ENCODE assay signal across 9 mouse cellular contexts in the genomic region with DNA sequence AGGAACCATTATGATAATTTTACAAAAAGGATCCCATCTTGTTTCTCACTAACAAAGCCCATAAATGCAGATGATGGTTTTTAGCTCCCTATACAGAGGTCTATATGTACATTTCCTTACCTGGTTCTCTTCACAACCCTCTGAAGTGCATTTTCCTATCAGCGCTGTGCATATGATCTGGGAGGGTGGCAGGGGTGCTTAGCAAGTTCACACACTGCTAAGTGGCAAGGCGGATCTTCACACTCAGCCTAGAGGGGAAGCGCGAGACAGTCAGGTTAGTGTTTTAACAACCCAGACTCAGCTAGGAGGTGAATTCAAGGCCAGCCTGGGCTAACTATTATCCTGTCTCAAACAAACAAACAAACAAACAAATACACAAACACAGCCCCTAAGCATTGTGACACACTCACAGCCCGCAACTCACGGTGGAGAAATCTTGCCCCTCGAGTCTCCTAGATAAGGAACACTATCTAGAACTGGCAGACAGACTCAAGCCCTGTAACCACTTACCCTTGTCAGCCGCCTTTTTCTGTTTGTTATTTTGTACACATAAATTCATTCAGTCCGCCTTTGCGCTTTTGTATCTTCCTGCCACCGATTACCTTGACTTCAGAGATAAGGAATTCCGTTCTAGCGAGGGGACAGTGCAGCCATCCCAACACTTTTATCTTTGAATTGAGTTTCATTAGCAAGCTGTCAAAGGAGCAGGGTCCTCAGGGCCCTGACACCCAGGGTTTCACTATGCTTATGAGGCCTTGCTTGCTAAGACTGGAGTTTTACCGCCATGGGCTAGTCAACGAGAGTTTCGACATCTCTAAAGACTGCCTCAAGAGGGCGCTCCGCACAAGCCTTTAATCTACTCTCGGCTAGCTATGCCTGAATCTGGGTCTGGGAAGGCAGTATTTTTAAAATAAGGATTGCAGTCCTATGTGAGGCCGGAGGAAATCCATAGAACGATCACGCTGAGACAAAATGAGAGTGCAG. TPM values are rescaled to one million over a fixed set of nuclear protein-coding genes. Genes with fewer than 3 reads are reported as not detected.
DNase-seq lines count a peak whose midpoint lies in the region; ATAC-seq and TF ChIP-seq lines count a peak whose summit lies in the region.
"Had no signal": no experiment of that assay in that cellular context is flagged by ENCODE, and none has a peak within 500 bp of the region (broad histone marks: within the 10 kb centered on the region; RNA-seq: fewer than 3 reads in every experiment).

No protein-coding gene starts in this region.

- no peak overlapping the region for H3K4me3 ChIP-seq in E14TG2a.4 (replicated peaks; ENCODE audit: low read length)
- no peak overlapping the region for H3K4me3 ChIP-seq in forebrain, embryonic 14.5 days (ENCODE audit: low read depth, low read length)
- H3K4me3 ChIP-seq in liver, embryonic 16.5 days (ENCODE audit: low read depth, low read length), result no peak overlapping the region
- H3K4me3 ChIP-seq in neural tube, embryonic 14.5 days (ENCODE audit: low read depth, low read length), result no peak overlapping the region
- H3K4me3 ChIP-seq: embryonic facial prominence, embryonic 13.5 days had no signal

- no peak overlapping the region for H3K27ac ChIP-seq in forebrain, embryonic 14.5 days (ENCODE audit: low read depth, low read length)
- no peak overlapping the region for H3K27ac ChIP-seq in liver, embryonic 16.5 days (ENCODE audit: low read length)
- H3K27ac ChIP-seq in neural tube, embryonic 14.5 days (ENCODE audit: low read depth, low read length), result no peak overlapping the region

- ATAC-seq in cerebellum, adult (ENCODE audit: insufficient number of reproducible peaks, low FRiP score, low TSS enrichment), result peak; percentile 74; the same call in 1 of the 2 replicates
- ATAC-seq in forebrain, embryonic 14.5 days, result peak; percentile 81
- peak; percentile 68 for ATAC-seq in liver, embryonic 16.5 days (ENCODE audit: low read depth)
- peak; percentile 80 for ATAC-seq in neural tube, embryonic 14.5 days (ENCODE audit: low read depth)

- no peak overlapping the region for H3K4me2 ChIP-seq in forebrain, embryonic 14.5 days (ENCODE audit: low read length)
- H3K4me2 ChIP-seq in liver, embryonic 16.5 days (ENCODE audit: low read depth, low read length), result peak overlapping the region; percentile 24
- no peak overlapping the region for H3K4me2 ChIP-seq in neural tube, embryonic 14.5 days (ENCODE audit: low read depth, low read length)
- H3K4me2 ChIP-seq: embryonic facial prominence, embryonic 13.5 days had no signal

- peaks cover 3% of the 10 kb centered on the region for H3K9me3 ChIP-seq in E14TG2a.4 (ENCODE audit: low read length)
- no peaks in the 10 kb centered on the region for H3K9me3 ChIP-seq in forebrain, embryonic 14.5 days (replicated peaks; ENCODE audit: control insufficient read depth, low read length)
- H3K9me3 ChIP-seq in liver, embryonic 16.5 days (replicated peaks; ENCODE audit: control insufficient read depth, low read length), result no peaks in the 10 kb centered on the region
- H3K9me3 ChIP-seq in neural tube, embryonic 14.5 days (ENCODE audit: control insufficient read depth, low read length), result no peaks in the 10 kb centered on the region
- H3K9me3 ChIP-seq: embryonic facial prominence, embryonic 13.5 days had no signal

- H3K9ac ChIP-seq in forebrain, embryonic 14.5 days (ENCODE audit: low read length), result no peak overlapping the region
- no peak overlapping the region for H3K9ac ChIP-seq in liver, embryonic 16.5 days (ENCODE audit: low read depth, low read length)
- no peak overlapping the region for H3K9ac ChIP-seq in neural tube, embryonic 14.5 days (replicated peaks; ENCODE audit: low read depth, low read length)

- intact Hi-C loops in heart, postnatal 10 days (cut with DNase I), result loop anchor here (1.0 to 5.0 kb wide), 2 partner anchors 173 to 234 kb away; no protein-coding TSS in a partner anchor

- peak; percentile 94 for DNase-seq in forebrain, embryonic 14.5 days (ENCODE audit: low spot score)
- DNase-seq in heart, postnatal 10 days, result peak; percentile 85 to 92
- peak; percentile 92 for DNase-seq in kidney, postnatal 4 days
- DNase-seq in telencephalon, adult 2 months (ENCODE audit: low read depth, low spot score), result peak; percentile 60

- no peaks in the 10 kb centered on the region for H3K27me3 ChIP-seq in E14TG2a.4 (ENCODE audit: insufficient read depth, low read length)
- H3K27me3 ChIP-seq in forebrain, embryonic 14.5 days (replicated peaks; ENCODE audit: control insufficient read depth, insufficient read depth, low read length), result no peaks in the 10 kb centered on the region
- H3K27me3 ChIP-seq in liver, embryonic 16.5 days (ENCODE audit: control insufficient read depth, insufficient read depth, low read depth, low read length), result no peaks in the 10 kb centered on the region
- H3K27me3 ChIP-seq in neural tube, embryonic 14.5 days (ENCODE audit: control insufficient read depth, insufficient read depth, low read length), result no peaks in the 10 kb centered on the region
- H3K27me3 ChIP-seq: embryonic facial prominence, embryonic 13.5 days had no signal

- peaks cover 12% of the 10 kb centered on the region for H3K4me1 ChIP-seq in E14TG2a.4 (replicated peaks; ENCODE audit: low read depth, low read length)
- H3K4me1 ChIP-seq in forebrain, embryonic 14.5 days (ENCODE audit: control insufficient read depth, insufficient read depth, low read length), result peaks cover 15% of the 10 kb centered on the region
- no peaks in the 10 kb centered on the region; the same call in 1 of the 2 replicates for H3K4me1 ChIP-seq in liver, embryonic 16.5 days (ENCODE audit: control insufficient read depth, low read depth, low read length)
- H3K4me1 ChIP-seq in neural tube, embryonic 14.5 days (ENCODE audit: control insufficient read depth, insufficient read depth, low read length), result peaks cover 4% of the 10 kb centered on the region; the same call in 1 of the 2 replicates

- no peaks in the 10 kb centered on the region for H3K36me3 ChIP-seq in E14TG2a.4 (ENCODE audit: insufficient read depth, low read length)
- H3K36me3 ChIP-seq in forebrain, embryonic 14.5 days (ENCODE audit: control insufficient read depth, insufficient read depth, low read length), result no peaks in the 10 kb centered on the region
- no peaks in the 10 kb centered on the region for H3K36me3 ChIP-seq in liver, embryonic 16.5 days (ENCODE audit: control insufficient read depth, insufficient read depth)
- no peaks in the 10 kb centered on the region for H3K36me3 ChIP-seq in neural tube, embryonic 14.5 days (ENCODE audit: control insufficient read depth, insufficient read depth, low read length)
- H3K36me3 ChIP-seq: embryonic facial prominence, embryonic 13.5 days had no signal

- WGBS in forebrain, embryonic 14.5 days, result 48% methylated on average over 22 of the region's 22 CpGs
- 12% methylated on average over 22 of the region's 22 CpGs for WGBS in liver, embryonic 16.5 days (ENCODE audit: insufficient replicate concordance)
- 48% methylated on average over 22 of the region's 22 CpGs for WGBS in neural tube, embryonic 14.5 days

- peak; percentile 29 for TF ChIP-seq CTCF in E14TG2a.4 (conservative IDR thresholded peaks at IDR 0.05; ENCODE audit: low read length)

RNA-seq across cellular contexts. Expression of gene Tiam2, which starts 53.0 kb away (rescaled TPM):
- polyA plus RNA-seq in forebrain, embryonic 14.5 days (2014; fragmentation: Nextera tagmentation; extraction: Ambion mirVana), result 81.3 and 106 TPM in 2 replicates
- 1 to 10 TPM; 5.2 to 5.7 TPM for total RNA-seq in heart, postnatal 10 days (2021)
- polyA plus RNA-seq in liver, embryonic 16.5 days (2015; fragmentation: Nextera tagmentation; extraction: Ambion mirVana), result 0.72 and 0.86 TPM in 2 replicates
- 7.8 and 9.3 TPM in 2 replicates for polyA plus RNA-seq in neural tube, embryonic 14.5 days (2014; fragmentation: Nextera tagmentation; extraction: Ambion mirVana)
